Mouse (Mus musculus) left cerebral cortex, adult 2 months (tissue): ENCODE data around the gene Fam151a. TPM values are rescaled to one million over a fixed set of nuclear protein-coding genes. Genes with fewer than 3 reads are reported as not detected.

Experiments
- DNase-seq, 2 experiments: peaks; one replicate each; pipeline ENCODE4 v3.0.0; 2021 to 2022; ENCODE audit warnings: low spot score in 2 of 2, mixed read lengths in 1 of 2; ENCODE audit errors: extremely low spot score in 1 of 2
- H3K27ac ChIP-seq: fragments of 200-600 bp; 2 replicates; pipeline ENCODE4 v1.8.1; 2022
- H3K4me3 ChIP-seq: fragments of 200-600 bp; 2 replicates; pipeline ENCODE4 v1.8.1; 2022
- CTCF ChIP-seq: fragments of 200-600 bp; IDR thresholded peaks from 2 replicates; pipeline ENCODE4 v1.8.1; 2022; ENCODE audit warnings: antibody characterized with exemption, mild to moderate bottlenecking, moderate library complexity
- intact Hi-C: fragments of 180-260 bp; cut with DNase I; formaldehyde crosslinking; loops from one replicate; pipeline ENCODE4 v1.15.1; 2025
- long read RNA-seq, 2 experiments: library from polyadenylated mRNA; stranded (forward); transcript quantifications; one replicate each; pipeline ENCODE4 v2.0.0; 2021; ENCODE audit warnings: borderline mapping rate in 2 of 2
- total RNA-seq, 2 experiments: library from RNA; stranded (reverse); gene quantifications; 2 replicates each; pipeline ENCODE4 v1.2.3; 2021

Fam151a gene
- not detected for total RNA-seq
- long read RNA-seq, experiment 1 = 0 reads
- long read RNA-seq, experiment 2 = 0 reads

DNA sequence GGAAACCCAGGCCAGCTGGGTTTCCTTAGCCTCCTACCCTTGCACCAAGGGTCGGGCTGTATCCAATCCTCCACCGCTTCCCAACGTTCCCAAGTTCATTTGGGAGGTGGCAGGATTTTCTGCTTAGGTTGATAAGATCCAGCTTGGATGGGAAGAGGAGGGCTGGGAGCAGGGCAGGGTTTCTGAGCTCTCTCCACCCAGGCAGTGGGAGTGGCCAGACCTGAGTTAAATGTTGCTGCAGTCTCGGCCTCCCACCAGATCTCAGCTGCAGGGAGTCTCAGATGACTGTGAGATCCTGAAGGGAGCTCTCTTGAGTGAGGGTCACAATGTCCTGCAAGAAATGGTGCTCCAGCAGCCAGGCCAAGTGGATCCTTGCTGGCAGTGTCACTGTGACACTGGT is at the start of gene Fam151a:
Gene Fam151a, plus strand, starts transcription at position 254 of the 400 bp plus-strand sequence.
- intact Hi-C loops = no loop called here
- no peak for TF ChIP-seq CTCF
- DNase-seq = no peak
- no peak within 1 kb of the TSS for H3K4me3 ChIP-seq
- no peak within 1 kb of the TSS for H3K27ac ChIP-seq

DNA sequence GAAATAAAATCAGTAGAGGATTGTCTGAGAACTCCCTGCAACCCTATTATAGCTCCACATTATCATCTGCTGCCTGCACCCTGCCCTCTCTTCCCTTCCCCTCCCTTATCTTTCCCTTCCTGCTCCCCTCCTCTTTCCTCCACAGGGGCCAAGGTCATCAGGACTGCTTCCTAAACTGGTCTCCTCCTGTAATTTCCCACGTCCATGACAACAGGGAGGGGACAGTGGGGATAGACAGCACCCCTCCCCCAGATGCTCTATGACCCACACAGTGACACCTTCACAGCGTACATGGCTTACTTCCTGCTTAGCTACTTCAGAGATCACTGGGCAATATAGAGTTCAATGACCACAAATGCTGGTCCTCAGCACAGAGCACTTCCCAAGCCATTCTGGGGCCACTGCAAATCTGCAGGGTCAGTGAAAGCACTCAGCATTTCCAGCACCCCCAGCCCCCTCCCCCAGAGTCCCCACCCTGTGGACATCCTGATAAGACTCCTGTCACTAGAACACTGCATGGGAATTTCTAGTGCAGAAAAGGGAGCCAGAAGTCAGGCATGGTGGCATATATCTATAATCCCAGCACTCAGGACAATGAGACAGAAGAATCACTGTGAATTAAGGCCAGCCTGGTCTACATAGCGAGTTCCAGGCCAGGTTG is 44.9 kb upstream of the Fam151a start:
- Histone ChIP-seq H3K27ac (no peak overlapping the region), H3K4me3 (no peak overlapping the region)
- intact Hi-C loops = no loop called here
- no peak for DNase-seq
- no peak for TF ChIP-seq CTCF

GRCm38 (mm10) chr4:106693841-106694430 is 39.8 kb upstream of the Fam151a start:
- intact Hi-C loops = no loop called here
- no peak overlapping the region for H3K4me3 ChIP-seq
- no peak for DNase-seq
- H3K27ac ChIP-seq = no peak overlapping the region
- TF ChIP-seq CTCF = no peak

DNA sequence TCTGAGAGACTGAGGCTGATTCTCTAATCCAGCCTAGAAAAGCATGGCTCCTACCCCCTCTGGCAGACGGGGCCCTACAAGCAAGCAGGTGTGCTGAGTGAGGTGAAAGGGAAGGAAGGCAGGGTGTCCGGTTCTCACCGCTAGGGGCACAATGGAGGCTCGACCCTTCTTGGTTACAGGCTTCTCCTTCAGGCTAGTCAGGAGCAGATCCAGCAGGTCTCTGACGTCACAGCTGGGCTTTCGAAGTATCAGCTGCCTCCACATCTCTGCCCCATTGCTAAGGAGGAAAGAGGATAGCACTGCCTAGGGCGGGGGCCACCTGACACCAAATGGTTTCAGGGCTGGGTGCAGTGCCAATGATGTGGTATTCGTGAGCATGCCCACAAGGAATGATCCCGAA is 33.7 kb upstream of the Fam151a start:
- Histone ChIP-seq H3K27ac (peak overlapping the region; percentile 63), H3K4me3 (no peak overlapping the region)
- intact Hi-C loops = loop anchor here (10.0 kb wide), 1 partner anchor 225 kb away; no protein-coding TSS in a partner anchor
- peak in 1 of 2 experiments; percentile 31 for DNase-seq
- TF ChIP-seq CTCF = peak; percentile 45

- H3K4me3 ChIP-seq = no peak overlapping the region
- peak overlapping the region; percentile 63 for H3K27ac ChIP-seq
- no peak for DNase-seq
- TF ChIP-seq CTCF = no peak
- intact Hi-C loops = loop anchor here (10.0 kb wide), 1 partner anchor 226 kb away; no protein-coding TSS in a partner anchor
Observed at GRCm38 (mm10) chr4:106700798-106701197, 32.9 kb upstream of the Fam151a start.

- intact Hi-C loops = loop anchor here (10.0 kb wide), 1 partner anchor 229 kb away; no protein-coding TSS in a partner anchor
- no peak for TF ChIP-seq CTCF
- H3K4me3 ChIP-seq = no peak overlapping the region
- no peak for DNase-seq
- H3K27ac ChIP-seq = peak overlapping the region; percentile 81
Observed at GRCm38 (mm10) chr4:106703956-106704355, 29.7 kb upstream of the Fam151a start.

DNA sequence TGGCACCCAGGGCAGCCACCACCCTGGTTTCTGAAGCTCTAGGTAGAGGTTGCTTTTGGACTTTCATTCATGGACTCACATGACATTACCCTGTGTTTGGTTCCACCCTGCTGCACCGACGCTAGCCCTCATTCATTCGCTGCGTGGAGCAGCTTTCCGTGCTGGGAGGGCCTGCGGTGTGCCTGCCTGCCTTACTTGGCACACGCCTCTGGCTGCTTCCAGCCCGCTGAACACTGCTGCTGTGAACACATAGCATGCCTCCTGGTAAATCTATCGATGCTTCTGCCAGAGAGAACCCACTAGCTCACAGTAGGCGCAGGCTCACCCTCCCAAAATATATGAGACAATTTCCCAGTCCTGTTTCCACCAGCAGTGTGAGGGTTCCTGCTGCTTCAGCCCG is 29.3 kb upstream of the Fam151a start:
- Histone ChIP-seq H3K27ac (peak overlapping the region; percentile 81), H3K4me3 (no peak overlapping the region)
- peak; percentile 49 to 56 for DNase-seq
- intact Hi-C loops = loop anchor here (10.0 kb wide), 1 partner anchor 230 kb away; no protein-coding TSS in a partner anchor
- TF ChIP-seq CTCF = no peak

- no peak for TF ChIP-seq CTCF
- H3K4me3 ChIP-seq = no peak overlapping the region
- H3K27ac ChIP-seq = peak overlapping the region; percentile 81
- no peak for DNase-seq
- intact Hi-C loops = loop anchor here (10.0 kb wide), 1 partner anchor 230 kb away; no protein-coding TSS in a partner anchor
Observed at GRCm38 (mm10) chr4:106705096-106705665, 28.5 kb upstream of the Fam151a start.

DNA sequence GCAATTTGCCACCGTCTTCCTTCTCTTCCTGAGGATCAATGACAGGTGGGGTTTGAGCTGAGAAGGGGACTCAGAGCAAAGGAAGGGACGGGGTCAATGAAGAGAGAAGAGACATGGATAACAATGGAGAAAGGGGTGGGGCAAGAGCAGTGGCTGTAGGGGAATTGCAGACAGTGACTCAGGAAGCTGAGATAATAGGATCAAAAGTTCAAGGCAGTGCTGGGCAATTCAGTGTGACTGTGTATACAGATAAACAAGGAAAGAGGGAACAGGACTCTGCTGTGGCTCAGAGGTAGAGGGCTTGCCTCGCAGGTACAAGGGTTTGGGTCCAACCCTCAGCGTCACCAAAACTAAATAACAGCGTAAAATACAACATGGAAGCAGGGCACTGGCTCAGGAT is 25.7 kb upstream of the Fam151a start:
- DNase-seq = no peak
- no peak overlapping the region for H3K4me3 ChIP-seq
- intact Hi-C loops = loop anchor here (1.0 to 10.0 kb wide), 3 partner anchors 77 to 233 kb away; no protein-coding TSS in a partner anchor
- no peak for TF ChIP-seq CTCF
- no peak overlapping the region for H3K27ac ChIP-seq

DNA sequence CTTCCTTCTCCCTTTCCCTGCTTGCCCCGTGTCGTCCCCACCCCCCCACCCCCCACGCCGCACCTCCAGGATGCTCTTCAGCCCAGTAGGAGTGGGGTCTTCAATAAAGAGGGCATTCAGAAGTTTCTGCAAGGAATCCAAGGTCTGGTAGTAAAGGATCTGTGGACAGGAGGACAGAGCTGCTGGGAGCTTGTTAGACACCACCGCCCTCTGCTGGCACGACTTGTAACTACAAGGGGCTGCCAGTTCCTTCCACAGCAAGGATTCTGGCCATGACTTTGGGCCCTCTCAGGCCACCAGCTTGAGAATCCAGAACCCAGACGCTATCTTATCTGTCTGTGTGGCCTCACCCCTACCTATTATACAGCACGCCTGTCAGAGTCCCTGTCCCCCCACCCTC is 25.3 kb upstream of the Fam151a start:
- intact Hi-C loops = loop anchor here (1.0 to 10.0 kb wide), 3 partner anchors 77 to 234 kb away; no protein-coding TSS in a partner anchor
- no peak overlapping the region for H3K27ac ChIP-seq
- TF ChIP-seq CTCF = peak; percentile 96
- H3K4me3 ChIP-seq = no peak overlapping the region
- DNase-seq = peak; percentile 77 to 89

DNA sequence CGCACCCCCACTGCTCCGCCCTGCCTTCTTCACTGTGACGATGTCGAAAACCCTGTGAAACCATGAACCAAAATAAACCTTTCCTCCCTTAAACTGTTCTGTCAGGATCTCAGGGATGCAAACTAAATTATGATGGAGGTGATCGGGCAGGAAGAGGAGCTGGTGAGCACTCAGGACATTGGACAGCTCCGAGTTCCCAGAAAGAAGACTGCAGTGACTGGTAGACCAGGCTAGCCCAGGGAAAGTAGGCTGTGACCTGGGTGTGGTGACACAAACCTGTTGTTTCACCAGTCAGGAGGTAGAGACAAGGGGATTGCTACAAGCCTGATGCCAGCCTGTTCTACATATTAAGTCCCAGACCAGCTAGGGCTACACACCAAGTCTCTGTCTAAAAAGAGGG is 20.1 kb upstream of the Fam151a start:
- no peak for DNase-seq
- Histone ChIP-seq H3K27ac (no peak overlapping the region), H3K4me3 (no peak overlapping the region)
- no peak for TF ChIP-seq CTCF
- intact Hi-C loops = no loop called here

DNA sequence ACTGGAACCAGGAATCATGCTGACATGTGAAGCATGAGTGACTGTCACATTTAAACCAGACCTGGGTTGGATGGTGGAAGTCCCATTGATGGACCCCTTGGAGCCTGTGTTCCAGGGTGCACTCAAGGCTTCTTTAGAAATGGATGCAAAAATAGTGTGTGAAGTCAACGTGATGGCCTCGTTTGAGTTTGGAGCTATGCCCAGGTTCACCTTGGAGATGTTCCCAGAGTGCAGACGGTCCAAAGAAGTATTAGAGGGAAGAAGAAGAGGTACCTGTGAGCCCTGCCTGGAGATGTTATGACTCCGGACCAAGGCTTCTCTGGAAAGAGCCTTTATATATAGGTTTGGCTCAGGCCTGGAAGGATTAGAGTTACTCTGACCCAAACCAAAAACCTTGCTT is 13.1 kb upstream of the Fam151a start:
- H3K4me3 ChIP-seq = no peak overlapping the region
- TF ChIP-seq CTCF = no peak
- no peak for DNase-seq
- H3K27ac ChIP-seq = no peak overlapping the region
- intact Hi-C loops = no loop called here
